Mouse (Mus musculus) forebrain, embryonic 11.5 days (tissue): ENCODE data around the gene Dusp27. TPM values are rescaled to one million over a fixed set of nuclear protein-coding genes. Genes with fewer than 3 reads are reported as not detected.
A peak's percentile ranks its signal among the peaks of the same experiment; 100 is the strongest.
"Not testable (repeated sequence)": the region's sequence is repeated elsewhere in the genome, so short reads cannot be mapped to it uniquely, and the experiment has no call there.

Experiments used
- ATAC-seq: fragments of 200-750 bp; cut with Nextera tagmentation; replicated peaks from 2 replicates; pipeline ENCODE4 v1.8.0; 2017; ENCODE audit warnings: moderate TSS enrichment; ENCODE audit not compliant: low FRiP score
- DNase-seq: peaks from one replicate; pipeline ENCODE4 v3.0.0-alpha.2; 2017; ENCODE audit warnings: low spot score
- H3K27ac ChIP-seq: fragments of 300-500 bp; sonication (generic); 2 replicates; pipeline ENCODE4 v1.5.1; 2014; ENCODE audit warnings: low read depth, low read length
- H3K27me3 ChIP-seq: fragments of 300-500 bp; sonication (generic); 2 replicates; pipeline ENCODE4 v1.6.1; 2014; ENCODE audit warnings: mild to moderate bottlenecking, low read length, mixed read lengths; ENCODE audit not compliant: control insufficient read depth, insufficient read depth
- H3K36me3 ChIP-seq: fragments of 300-500 bp; sonication (generic); 2 replicates; pipeline ENCODE4 v1.6.1; 2014; ENCODE audit warnings: mild to moderate bottlenecking, low read length, moderate library complexity, mixed read lengths; ENCODE audit not compliant: control insufficient read depth, insufficient read depth
- H3K4me1 ChIP-seq: fragments of 300-500 bp; sonication (generic); replicated peaks from 2 replicates; pipeline ENCODE4 v1.6.1; 2014; ENCODE audit warnings: low read length, mixed read lengths; ENCODE audit not compliant: control insufficient read depth, insufficient read depth
- H3K4me2 ChIP-seq: fragments of 300-500 bp; sonication (generic); 2 replicates; pipeline ENCODE4 v1.6.1; 2014; ENCODE audit warnings: low read depth, mild to moderate bottlenecking, low read length, moderate library complexity, mixed read lengths; ENCODE audit not compliant: severe bottlenecking
- H3K4me3 ChIP-seq: fragments of 300-500 bp; sonication (generic); 2 replicates; pipeline ENCODE4 v1.5.1; 2014; ENCODE audit warnings: low read depth, low read length
- H3K9ac ChIP-seq: fragments of 300-500 bp; sonication (generic); 2 replicates; pipeline ENCODE4 v1.6.1; 2014; ENCODE audit warnings: low read length
- H3K9me3 ChIP-seq: fragments of 300-500 bp; sonication (generic); 2 replicates; pipeline ENCODE4 v1.6.1; 2016; ENCODE audit warnings: low read length, mixed read lengths; ENCODE audit not compliant: control insufficient read depth
- WGBS: fragments of 180-500 bp; shearing (Covaris S2); extraction: QIAGEN DNeasy Blood & Tissue Kit; methylation state at CpG from one replicate; pipeline ENCODE4 v1.1.7; 2014; 5-methylcytosine and 5-hydroxymethylcytosine counted together
- polyA plus RNA-seq: library from polyadenylated mRNA; unstranded; fragments of >200 nt; fragmentation: Nextera tagmentation; extraction: Ambion mirVana; gene quantifications from 2 replicates; pipeline ENCODE4 v1.2.1, GENCODE M21; 2014

Gene Dusp27
- polyA plus RNA-seq, 1 experiment from 2014 or later: 1.8 TPM

- H3K9me3 ChIP-seq: no peaks in the 10 kb centered on the region
- H3K4me1 ChIP-seq: no peaks in the 10 kb centered on the region; the same call in 1 of the 2 replicates
- no peak for DNase-seq
- no peak overlapping the region for H3K27ac ChIP-seq
- no peak overlapping the region for H3K9ac ChIP-seq
- no peak overlapping the region for H3K4me3 ChIP-seq
- no peak overlapping the region for H3K4me2 ChIP-seq
- H3K36me3 ChIP-seq: no peaks in the 10 kb centered on the region
- WGBS: 76% methylated on average over 11 of the region's 11 CpGs
- H3K27me3 ChIP-seq: peaks cover 4% of the 10 kb centered on the region
- no peak for ATAC-seq
Observed at GRCm38 (mm10) chr1:166151341-166151740, 23.6 kb upstream of the Dusp27 start.

GRCm38 (mm10) chr1:166150035-166150434 is 22.3 kb upstream of the Dusp27 start:
- Histone ChIP-seq H3K36me3 (no peaks in the 10 kb centered on the region), H3K4me2 (no peak overlapping the region), H3K4me1 (no peaks in the 10 kb centered on the region; the same call in 1 of the 2 replicates), H3K9ac (no peak overlapping the region), H3K27me3 (0 out of 2 replicates have a peak, but pooled peaks cover under 1% of the 10 kb centered on the region), H3K27ac (no peak overlapping the region), H3K4me3 (no peak overlapping the region), H3K9me3 (no peaks in the 10 kb centered on the region)
- ATAC-seq (no peak), DNase-seq (no peak)
- 90% methylated on average over 7 of the region's 7 CpGs for WGBS

DNA sequence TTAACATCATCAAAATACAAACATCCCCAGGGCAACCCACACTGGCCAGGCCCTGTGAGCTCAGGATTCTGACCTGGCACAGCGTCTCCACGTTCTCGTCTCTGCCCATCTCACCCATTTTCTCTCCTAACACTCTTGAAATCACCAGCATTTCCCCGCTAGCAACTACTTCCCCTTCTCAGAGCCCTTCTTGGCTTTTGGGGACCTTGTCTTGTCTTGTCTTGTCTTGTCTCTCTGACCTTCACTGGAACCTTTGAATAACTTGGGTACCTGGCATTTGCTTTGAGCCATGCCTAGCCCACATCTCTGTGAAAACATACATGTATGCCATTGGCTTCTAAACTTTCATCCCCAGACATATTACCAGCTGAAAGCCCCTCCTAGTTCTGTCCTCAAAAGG is 21.7 kb upstream of the Dusp27 start:
- Histone ChIP-seq H3K4me2 (no peak overlapping the region), H3K4me1 (no peaks in the 10 kb centered on the region; the same call in 1 of the 2 replicates), H3K9ac (no peak overlapping the region), H3K27ac (no peak overlapping the region), H3K9me3 (no peaks in the 10 kb centered on the region), H3K36me3 (no peaks in the 10 kb centered on the region), H3K4me3 (no peak overlapping the region), H3K27me3 (no peaks in the 10 kb centered on the region)
- DNase-seq (no peak), ATAC-seq (no peak)
- 86% methylated on average over 4 of the region's 4 CpGs for WGBS

DNA sequence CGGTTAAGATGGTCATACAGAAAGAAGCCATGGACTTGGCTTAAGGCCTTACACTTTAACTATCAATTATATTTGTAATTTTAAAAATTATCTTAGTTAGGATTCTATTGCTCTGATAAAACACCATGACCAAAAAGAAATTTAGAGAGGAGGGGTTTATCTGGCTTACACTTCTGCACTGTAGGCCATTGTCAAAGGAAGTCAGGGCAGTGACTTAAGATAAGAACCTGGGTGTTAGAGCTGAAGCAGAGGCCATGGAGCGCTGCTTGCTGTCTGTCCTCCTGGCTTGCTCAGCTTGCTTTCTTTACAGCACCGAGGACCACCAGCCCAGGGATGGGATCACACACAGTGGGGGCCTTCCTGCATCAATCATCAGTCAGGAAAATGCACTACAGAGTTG is 19.9 kb upstream of the Dusp27 start:
- Histone ChIP-seq H3K9ac (no peak overlapping the region), H3K9me3 (no peaks in the 10 kb centered on the region), H3K27ac (no peak overlapping the region), H3K36me3 (no peaks in the 10 kb centered on the region), H3K4me2 (no peak overlapping the region), H3K27me3 (no peaks in the 10 kb centered on the region), H3K4me3 (no peak overlapping the region), H3K4me1 (no peaks in the 10 kb centered on the region)
- 80% methylated on average over 3 of the region's 3 CpGs for WGBS
- no peak for ATAC-seq
- DNase-seq: no peak

DNA sequence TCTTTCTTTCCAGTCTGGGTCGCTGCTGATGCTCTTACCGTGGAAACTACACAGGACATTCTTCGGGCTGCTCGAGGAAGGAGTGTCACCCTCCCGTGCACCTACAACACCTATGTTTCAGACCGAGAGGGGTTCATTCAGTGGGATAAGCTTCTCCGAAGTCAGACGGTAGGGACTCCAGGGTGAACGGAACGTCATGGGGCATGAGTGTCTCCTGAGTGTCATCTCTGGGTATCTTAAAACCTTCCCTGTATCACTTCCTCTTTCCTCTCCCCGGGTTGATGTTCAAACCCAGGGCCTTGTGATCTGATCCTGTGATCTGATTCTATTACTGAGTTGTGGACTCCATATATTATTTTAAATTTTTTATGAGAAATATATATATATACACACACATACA is 18.9 kb upstream of the Dusp27 start:
- H3K4me1 ChIP-seq: no peaks in the 10 kb centered on the region
- H3K27me3 ChIP-seq: no peaks in the 10 kb centered on the region
- no peak overlapping the region for H3K9ac ChIP-seq
- no peaks in the 10 kb centered on the region for H3K36me3 ChIP-seq
- H3K9me3 ChIP-seq: no peaks in the 10 kb centered on the region
- WGBS: 85% methylated on average over 11 of the region's 11 CpGs
- DNase-seq: no peak
- H3K4me2 ChIP-seq: no peak overlapping the region
- H3K4me3 ChIP-seq: no peak overlapping the region
- no peak overlapping the region for H3K27ac ChIP-seq
- ATAC-seq: no peak

- Histone ChIP-seq H3K4me2 (no peak overlapping the region), H3K27ac (no peak overlapping the region), H3K9me3 (no peaks in the 10 kb centered on the region), H3K27me3 (no peaks in the 10 kb centered on the region), H3K9ac (no peak overlapping the region), H3K4me1 (no peaks in the 10 kb centered on the region), H3K36me3 (no peaks in the 10 kb centered on the region), H3K4me3 (no peak overlapping the region)
- 76% methylated on average over 6 of the region's 6 CpGs for WGBS
- ATAC-seq (no peak), DNase-seq (peak; percentile 37)
Observed at GRCm38 (mm10) chr1:166142369-166142768, 14.6 kb upstream of the Dusp27 start.

GRCm38 (mm10) chr1:166141868-166142267 is 14.1 kb upstream of the Dusp27 start:
- not testable (repeated sequence) for H3K9me3 ChIP-seq, DNase-seq

GRCm38 (mm10) chr1:166139620-166140184 is 12.0 kb upstream of the Dusp27 start:
- ATAC-seq (no peak), DNase-seq (peak; percentile 46)
- no peaks in the 10 kb centered on the region for H3K27me3 ChIP-seq
- WGBS: 42% methylated on average over 4 of the region's 4 CpGs
- H3K36me3 ChIP-seq: no peaks in the 10 kb centered on the region
- H3K27ac ChIP-seq: no peak overlapping the region
- no peak overlapping the region for H3K4me2 ChIP-seq
- no peaks in the 10 kb centered on the region for H3K9me3 ChIP-seq
- no peak overlapping the region for H3K9ac ChIP-seq
- no peaks in the 10 kb centered on the region for H3K4me1 ChIP-seq
- no peak overlapping the region for H3K4me3 ChIP-seq

More at GRCm38 (mm10) chr1:166141868-166142267, 14.1 kb upstream of the Dusp27 start:
- not testable (repeated sequence) for H3K4me3 ChIP-seq, H3K4me2 ChIP-seq, ATAC-seq, H3K36me3 ChIP-seq, H3K4me1 ChIP-seq, H3K27ac ChIP-seq, H3K27me3 ChIP-seq, H3K9ac ChIP-seq
- WGBS: 93% methylated on average over 9 of the region's 9 CpGs

GRCm38 (mm10) chr1:166139113-166139512 is 11.4 kb upstream of the Dusp27 start:
- Histone ChIP-seq H3K27me3 (no peaks in the 10 kb centered on the region), H3K4me2 (no peak overlapping the region), H3K27ac (no peak overlapping the region), H3K9ac (no peak overlapping the region), H3K4me1 (no peaks in the 10 kb centered on the region), H3K36me3 (no peaks in the 10 kb centered on the region), H3K4me3 (no peak overlapping the region), H3K9me3 (no peaks in the 10 kb centered on the region)
- DNase-seq: peak; percentile 35
- 79% methylated on average over 3 of the region's 3 CpGs for WGBS
- ATAC-seq: no peak
